Mouse (Mus musculus) forebrain, embryonic 14.5 days (tissue): ENCODE results near the gene Il7r. TPM values are rescaled to one million over a fixed set of nuclear protein-coding genes. Genes with fewer than 3 reads are reported as not detected.

Experiments
- ATAC-seq: fragments of 200-750 bp; cut with Nextera tagmentation; 2 replicates; pipeline ENCODE4 v1.8.0; 2017; ENCODE audit warnings: mild to moderate bottlenecking, moderate library complexity
- DNase-seq: peaks from one replicate; pipeline ENCODE4 v3.0.0-alpha.2; 2015; ENCODE audit warnings: low spot score
- H3K27ac ChIP-seq: fragments of 300-500 bp; sonication (generic); 2 replicates; pipeline ENCODE4 v1.5.1; 2014; ENCODE audit warnings: low read depth, mild to moderate bottlenecking, control low read depth, low read length, moderate library complexity
- H3K27me3 ChIP-seq: fragments of 300-500 bp; sonication (generic); replicated peaks from 2 replicates; pipeline ENCODE4 v1.6.1; 2014; ENCODE audit warnings: low read length, control low read depth, mixed read lengths; ENCODE audit not compliant: control insufficient read depth, insufficient read depth
- H3K36me3 ChIP-seq: fragments of 300-500 bp; sonication (generic); 2 replicates; pipeline ENCODE4 v1.6.1; 2014; ENCODE audit warnings: low read length, control low read depth; ENCODE audit not compliant: control insufficient read depth, insufficient read depth
- H3K4me1 ChIP-seq: fragments of 300-500 bp; sonication (generic); 2 replicates; pipeline ENCODE4 v1.6.1; 2014; ENCODE audit warnings: antibody characterized with exemption, low read length, control low read depth; ENCODE audit not compliant: control insufficient read depth, insufficient read depth
- H3K4me2 ChIP-seq: fragments of 300-500 bp; sonication (generic); 2 replicates; pipeline ENCODE4 v1.6.1; 2014; ENCODE audit warnings: mild to moderate bottlenecking, control low read depth, low read length
- H3K4me3 ChIP-seq: fragments of 300-500 bp; sonication (generic); 2 replicates; pipeline ENCODE4 v1.5.1; 2014; ENCODE audit warnings: low read depth, low read length, control low read depth
- H3K9ac ChIP-seq: fragments of 300-500 bp; sonication (generic); 2 replicates; pipeline ENCODE4 v1.6.1; 2014; ENCODE audit warnings: mild to moderate bottlenecking, low read length, control low read depth, moderate library complexity
- H3K9me3 ChIP-seq: fragments of 300-500 bp; sonication (generic); replicated peaks from 2 replicates; pipeline ENCODE4 v1.6.1; 2016; ENCODE audit warnings: low read length, control low read depth, mixed read lengths; ENCODE audit not compliant: control insufficient read depth
- WGBS: fragments of 180-500 bp; shearing (Covaris S2); extraction: QIAGEN DNeasy Blood & Tissue Kit; methylation state at CpG from one replicate; pipeline ENCODE4 v1.1.7; 2014; 5-methylcytosine and 5-hydroxymethylcytosine counted together
- polyA plus RNA-seq: library from polyadenylated mRNA; unstranded; fragments of >200 nt; fragmentation: Nextera tagmentation; extraction: Ambion mirVana; gene quantifications from 2 replicates; pipeline ENCODE4 v1.2.1, GENCODE M21; 2014

Gene Il7r
- 0.06 TPM in 1 of 2 replicates, not detected in the other for polyA plus RNA-seq

- Histone ChIP-seq H3K4me1 (no peaks in the 10 kb centered on the region), H3K4me2 (no peak within 1 kb of the TSS), H3K9ac (no peak within 1 kb of the TSS), H3K4me3 (no peak within 1 kb of the TSS), H3K27me3 (no peaks in the 10 kb centered on the region), H3K27ac (no peak within 1 kb of the TSS), H3K9me3 (no peaks in the 10 kb centered on the region), H3K36me3 (no peaks in the 10 kb centered on the region)
- ATAC-seq (no peak), DNase-seq (no peak)
- 89% methylated on average over 4 of the region's 4 CpGs for WGBS
Measured at GRCm38 (mm10) chr15:9530076-9530475, at the start of gene Il7r. Il7r (minus strand) TSS chr15:9530176.

- no peak overlapping the region for H3K4me2 ChIP-seq
- H3K9me3 ChIP-seq = no peaks in the 10 kb centered on the region
- H3K4me3 ChIP-seq = no peak overlapping the region
- 91% methylated on average over 4 of the region's 4 CpGs for WGBS
- no peak overlapping the region for H3K9ac ChIP-seq
- DNase-seq (no peak), ATAC-seq (no peak)
- H3K27ac ChIP-seq = no peak overlapping the region
- H3K36me3 ChIP-seq = no peaks in the 10 kb centered on the region
- H3K27me3 ChIP-seq = no peaks in the 10 kb centered on the region
- H3K4me1 ChIP-seq = no peaks in the 10 kb centered on the region
Measured at GRCm38 (mm10) chr15:9577303-9577702, 47.3 kb upstream of the Il7r start.

- Histone ChIP-seq H3K9me3 (no peaks in the 10 kb centered on the region), H3K4me1 (no peaks in the 10 kb centered on the region), H3K4me2 (no peak overlapping the region), H3K27ac (no peak overlapping the region), H3K4me3 (no peak overlapping the region), H3K9ac (no peak overlapping the region), H3K27me3 (no peaks in the 10 kb centered on the region), H3K36me3 (no peaks in the 10 kb centered on the region)
- ATAC-seq (no peak), DNase-seq (no peak)
- WGBS = 93% methylated on average over 5 of the region's 5 CpGs
Measured at GRCm38 (mm10) chr15:9574796-9575195, 44.8 kb upstream of the Il7r start.

GRCm38 (mm10) chr15:9573361-9573760 lies 43.4 kb upstream of the Il7r start:
- no peak for ATAC-seq
- Histone ChIP-seq H3K27ac (no peak overlapping the region), H3K9me3 (no peaks in the 10 kb centered on the region), H3K27me3 (no peaks in the 10 kb centered on the region), H3K4me1 (no peaks in the 10 kb centered on the region), H3K36me3 (no peaks in the 10 kb centered on the region), H3K9ac (no peak overlapping the region), H3K4me3 (no peak overlapping the region), H3K4me2 (no peak overlapping the region)
- DNase-seq = no peak
- WGBS = 91% methylated on average over 4 of the region's 4 CpGs

- H3K4me2 ChIP-seq = no peak overlapping the region
- WGBS = 92% methylated on average over 7 of the region's 7 CpGs
- ATAC-seq (no peak), DNase-seq (no peak)
- no peaks in the 10 kb centered on the region for H3K4me1 ChIP-seq
- no peaks in the 10 kb centered on the region for H3K27me3 ChIP-seq
- H3K9me3 ChIP-seq = no peaks in the 10 kb centered on the region
- no peak overlapping the region for H3K27ac ChIP-seq
- no peak overlapping the region for H3K4me3 ChIP-seq
- H3K36me3 ChIP-seq = no peaks in the 10 kb centered on the region
- no peak overlapping the region for H3K9ac ChIP-seq
Measured at GRCm38 (mm10) chr15:9572664-9573063, 42.7 kb upstream of the Il7r start.

- no peaks in the 10 kb centered on the region for H3K4me1 ChIP-seq
- H3K9ac ChIP-seq = no peak overlapping the region
- no peaks in the 10 kb centered on the region for H3K36me3 ChIP-seq
- DNase-seq = no peak
- ATAC-seq = no peak
- WGBS = 85% methylated on average over 2 of the region's 2 CpGs
- no peaks in the 10 kb centered on the region for H3K27me3 ChIP-seq
- H3K4me3 ChIP-seq = no peak overlapping the region
- H3K9me3 ChIP-seq = no peaks in the 10 kb centered on the region
- no peak overlapping the region for H3K27ac ChIP-seq
- no peak overlapping the region for H3K4me2 ChIP-seq
Measured at GRCm38 (mm10) chr15:9571896-9572295, 41.9 kb upstream of the Il7r start.

- no peak for ATAC-seq
- Histone ChIP-seq H3K4me1 (no peaks in the 10 kb centered on the region), H3K9ac (no peak overlapping the region), H3K27ac (no peak overlapping the region), H3K4me3 (no peak overlapping the region), H3K36me3 (no peaks in the 10 kb centered on the region), H3K4me2 (no peak overlapping the region), H3K9me3 (no peaks in the 10 kb centered on the region), H3K27me3 (no peaks in the 10 kb centered on the region)
- DNase-seq = no peak
- WGBS = 95% methylated on average over 4 of the region's 4 CpGs
Measured at GRCm38 (mm10) chr15:9567316-9567715, 37.3 kb upstream of the Il7r start.

GRCm38 (mm10) chr15:9565396-9565795 lies 35.4 kb upstream of the Il7r start:
- Histone ChIP-seq H3K4me3 (no peak overlapping the region), H3K9me3 (no peaks in the 10 kb centered on the region), H3K36me3 (no peaks in the 10 kb centered on the region), H3K27ac (no peak overlapping the region), H3K27me3 (no peaks in the 10 kb centered on the region), H3K9ac (no peak overlapping the region), H3K4me2 (no peak overlapping the region), H3K4me1 (no peaks in the 10 kb centered on the region)
- WGBS = 89% methylated on average over 6 of the region's 6 CpGs
- ATAC-seq = no peak
- no peak for DNase-seq

- WGBS = 81% methylated on average over 3 of the region's 3 CpGs
- H3K4me1 ChIP-seq = no peaks in the 10 kb centered on the region
- H3K4me3 ChIP-seq = no peak overlapping the region
- no peak overlapping the region for H3K9ac ChIP-seq
- H3K36me3 ChIP-seq = no peaks in the 10 kb centered on the region
- no peak overlapping the region for H3K4me2 ChIP-seq
- no peak overlapping the region for H3K27ac ChIP-seq
- no peak for DNase-seq
- no peaks in the 10 kb centered on the region for H3K9me3 ChIP-seq
- no peak for ATAC-seq
- H3K27me3 ChIP-seq = no peaks in the 10 kb centered on the region
Measured at GRCm38 (mm10) chr15:9564156-9564555, 34.2 kb upstream of the Il7r start.
